Mouse (Mus musculus): ENCODE data around the gene Ube2j2.

- no peak for TF ChIP-seq GATA1 (IDR thresholded peaks at IDR 0.05; ENCODE audit: low read depth, low read length)
- no peak for TF ChIP-seq POLR2A (IDR thresholded peaks at IDR 0.05; ENCODE audit: control insufficient read depth in 1 of 2, insufficient read depth in 1 of 2, low read depth in 1 of 2, low read length in 2 of 2, poor library complexity in 1 of 2)
- TF ChIP-seq BHLHE40 (IDR thresholded peaks at IDR 0.05; ENCODE audit: borderline replicate concordance, low read depth, low read length) = no peak
- no peak for TF ChIP-seq TCF12 (IDR thresholded peaks at IDR 0.05; ENCODE audit: low read depth, low read length)
- no peak for TF ChIP-seq KAT2A (conservative IDR thresholded peaks at IDR 0.05; ENCODE audit: low read depth, low read length)
- TF ChIP-seq UBTF (IDR thresholded peaks at IDR 0.05; ENCODE audit: borderline replicate concordance, insufficient read depth, low read depth, low read length) = no peak
- no peak for TF ChIP-seq RAD21 (IDR thresholded peaks at IDR 0.05; ENCODE audit: low read depth, low read length)
- no peak for TF ChIP-seq MEF2A (IDR thresholded peaks at IDR 0.05; ENCODE audit: extremely low read depth, insufficient replicate concordance, low read depth, low read length, poor library complexity, severe bottlenecking)
- TF ChIP-seq CTCF (IDR thresholded peaks at IDR 0.05 in 2 of 3, conservative IDR thresholded peaks at IDR 0.05 in 1 of 3; ENCODE audit: control insufficient read depth in 1 of 3, insufficient read depth in 1 of 3, low read depth in 2 of 3, low read length in 3 of 3, poor library complexity in 1 of 3, severe bottlenecking in 1 of 3) = no peak
- TF ChIP-seq MAX (IDR thresholded peaks at IDR 0.05; ENCODE audit: low read length) = no peak
- no peak for TF ChIP-seq ELF1 (IDR thresholded peaks at IDR 0.05; ENCODE audit: low read depth, low read length)
- no peak for TF ChIP-seq EP300 (IDR thresholded peaks at IDR 0.05; ENCODE audit: low read depth in 1 of 2, low read length in 2 of 2)
Measured at GRCm38 (mm10) chr4:155993606-155994005, 50.0 kb downstream of the Ube2j2 start.

All from MEL (cell line).